Mouse (Mus musculus) megakaryocyte progenitor cell, adult 5-6 weeks (primary cell): ENCODE results near the gene Zfp865. TPM values are rescaled to one million over a fixed set of nuclear protein-coding genes. Genes with fewer than 3 reads are reported as not detected.
"Not testable (repeated sequence)": the region's sequence is repeated elsewhere in the genome, so short reads cannot be mapped to it uniquely, and the experiment has no call there.

Source experiments
- ATAC-seq: replicated peaks from 2 replicates; pipeline ENCODE4 v1.8.0; 2016; ENCODE audit warnings: mild to moderate bottlenecking, moderate TSS enrichment, inconsistent platforms; ENCODE audit not compliant: poor library complexity
- total RNA-seq, 2 experiments: library from RNA; stranded (forward) in 1 of 2; stranded (reverse) in 1 of 2; fragments of 157-497, 149-512 nt in 1 of 2; fragments of 200-1000 nt in 1 of 2; gene quantifications; 2 replicates each; pipeline versions ENCODE4 v1.2.3 to v1.2.4; 2015 to 2017

The Zfp865 gene
- total RNA-seq (2015) (13.2 and 14.5 TPM in 2 replicates), total RNA-seq (2017) (12.4 and 14.4 TPM in 2 replicates)

DNA sequence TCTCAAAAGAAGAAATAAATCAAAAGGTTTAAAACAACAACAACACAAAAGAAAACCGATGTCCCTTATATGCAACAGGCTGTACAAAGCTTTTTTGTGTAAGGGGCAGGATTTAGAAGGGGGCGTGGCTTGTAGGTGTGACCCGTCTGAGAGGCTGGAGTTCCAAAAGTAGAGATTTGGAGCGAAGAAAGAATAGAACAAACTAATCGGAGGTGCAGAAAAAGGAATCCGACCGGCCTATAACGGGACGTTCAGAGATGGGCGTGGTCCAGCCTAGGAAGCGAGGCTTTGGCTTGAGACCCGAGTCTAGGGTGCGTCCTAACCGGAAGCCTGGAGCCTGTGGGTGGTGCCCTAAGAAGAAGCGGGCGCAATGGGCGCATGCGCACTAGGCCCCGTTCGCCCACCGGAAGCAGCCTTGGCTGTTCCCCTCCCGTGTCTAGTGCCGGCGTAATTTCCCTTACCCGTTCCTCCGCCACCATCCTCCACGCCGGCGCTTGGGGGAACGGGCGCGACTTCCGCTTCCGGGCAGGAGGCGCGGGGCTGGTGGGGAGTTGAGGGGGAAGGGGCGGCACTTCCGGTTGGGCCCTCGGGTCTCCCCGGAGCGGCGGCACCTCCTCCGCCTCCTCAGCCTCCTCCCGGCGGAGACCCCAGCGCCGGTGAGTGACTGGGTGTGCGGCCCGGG, at the start of gene Zfp865, which contains the start of gene Ccdc106:
Zfp865 (plus strand) TSS at position 377 of the 682 bp plus-strand sequence.
Ccdc106 (plus strand) TSS at position 554 of the 682 bp plus-strand sequence.
- ATAC-seq: peak; percentile 79

DNA sequence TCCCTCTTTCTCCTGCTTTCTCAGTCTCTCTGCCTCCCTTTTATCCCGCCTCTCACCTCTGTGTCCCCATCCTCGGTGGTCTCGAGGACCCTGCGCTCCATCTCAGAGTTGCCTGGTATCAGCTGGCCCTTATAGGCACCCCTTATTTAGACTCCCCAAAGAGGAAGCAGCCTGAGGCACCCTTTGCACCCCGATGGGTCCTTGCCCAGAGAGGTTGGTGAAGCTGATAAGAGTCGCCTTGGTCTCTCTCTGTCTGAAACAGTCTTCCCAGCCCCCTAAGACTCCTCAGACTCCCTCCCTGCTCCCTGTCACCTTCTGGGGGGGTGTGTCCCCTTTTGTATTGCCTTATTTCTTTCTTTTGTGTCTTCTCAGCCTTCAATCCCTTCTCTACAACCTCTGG, 49.1 kb upstream of the Zfp865 start, which contains the start of gene Sbk3:
Sbk3 (minus strand) TSS at position 101 of the 400 bp plus-strand sequence.
- ATAC-seq: no peak

DNA sequence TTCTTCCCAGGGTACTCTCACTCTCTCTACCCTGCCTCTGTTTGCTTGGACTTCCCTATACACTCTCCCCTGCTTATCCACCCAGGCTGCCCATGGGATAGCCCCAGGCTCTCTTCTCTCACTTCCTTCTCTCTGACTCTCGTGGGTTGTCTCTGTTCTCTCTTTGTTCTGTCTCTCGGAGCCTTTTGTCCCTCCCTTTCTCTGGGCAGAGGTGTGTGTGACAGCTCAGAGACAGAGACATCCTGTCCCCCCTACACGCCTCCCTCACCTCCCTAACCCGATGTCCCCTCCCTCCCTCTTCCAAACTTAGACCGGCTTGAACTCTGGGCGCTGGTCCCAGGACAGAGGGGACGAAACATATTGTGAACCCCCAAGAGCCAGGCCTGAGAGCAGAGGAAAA, 48.5 kb upstream of the Zfp865 start:
- peak; percentile 45; the same call in 1 of the 2 replicates for ATAC-seq

DNA sequence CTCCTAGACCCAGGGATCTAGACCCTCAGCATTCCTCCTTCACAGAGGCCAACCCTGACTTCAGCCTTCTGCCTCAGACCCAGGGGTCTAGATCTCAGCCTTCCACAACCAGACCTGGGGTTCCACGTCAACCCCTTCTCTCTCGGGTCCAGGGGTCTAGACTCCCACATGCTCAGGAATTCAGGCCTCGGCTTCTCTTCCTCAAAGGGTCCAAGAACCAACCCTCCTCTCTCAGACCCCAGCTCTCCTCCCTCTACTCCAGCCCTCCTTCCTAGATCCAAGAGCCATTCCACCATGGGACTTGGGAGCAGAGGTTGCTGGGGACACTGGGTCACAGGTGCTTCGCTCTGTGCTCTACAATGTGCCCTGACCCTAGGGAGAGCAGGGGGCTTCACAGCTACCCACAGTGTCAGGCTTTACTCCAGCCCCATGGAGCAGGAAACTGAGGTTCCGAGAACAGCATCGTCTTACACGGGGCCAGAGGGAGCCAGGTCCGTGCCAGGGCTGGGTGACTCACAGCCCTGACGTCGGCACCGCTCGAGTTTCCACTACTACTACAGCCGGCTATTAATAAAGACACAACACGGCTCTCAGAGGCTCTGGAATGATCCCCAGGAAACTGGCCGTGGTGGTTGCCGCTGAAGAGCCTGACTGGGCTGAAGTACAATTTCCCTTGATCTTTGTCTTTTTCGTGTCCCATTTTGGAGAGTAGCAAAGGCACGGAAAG, 47.7 kb upstream of the Zfp865 start:
- ATAC-seq: no peak

DNA sequence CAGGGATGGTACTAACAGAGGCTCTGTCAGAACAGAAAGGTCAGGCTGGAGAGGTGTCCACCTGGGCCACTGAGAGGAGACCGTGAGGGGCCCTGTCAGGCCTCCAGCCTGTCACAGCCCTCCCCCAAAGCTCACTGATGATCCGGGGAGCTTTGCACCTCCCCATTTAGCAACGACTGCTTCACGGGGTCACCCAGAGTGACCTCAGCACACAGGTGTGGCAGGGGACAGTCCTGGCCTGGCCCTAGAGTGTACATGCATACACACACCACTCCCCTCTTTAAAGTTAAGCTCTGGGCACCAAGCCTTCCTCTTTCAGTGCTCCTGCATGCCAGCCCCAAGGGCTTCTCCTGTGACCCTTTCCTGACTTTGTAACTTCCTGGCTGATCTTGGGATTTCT, 44.7 kb upstream of the Zfp865 start:
- ATAC-seq: no peak

DNA sequence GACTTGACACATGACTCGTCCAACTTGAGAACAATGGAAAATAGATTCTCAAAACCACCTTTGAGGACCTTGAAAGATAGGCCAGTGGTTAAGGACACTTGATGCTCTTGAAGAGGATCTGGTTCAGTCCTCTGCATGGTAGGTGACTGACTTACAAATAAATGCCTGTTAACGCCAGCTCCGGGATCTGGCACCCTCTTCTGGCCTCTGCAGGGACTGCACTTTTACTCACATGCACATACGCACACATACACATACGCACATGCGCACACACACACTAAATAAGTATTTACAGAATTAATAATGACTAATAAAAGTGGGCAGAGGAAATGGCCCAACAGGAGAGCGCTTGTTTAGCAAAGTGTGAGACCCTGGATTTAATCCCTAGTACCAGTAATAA, 43.3 kb upstream of the Zfp865 start:
- ATAC-seq: no peak

DNA sequence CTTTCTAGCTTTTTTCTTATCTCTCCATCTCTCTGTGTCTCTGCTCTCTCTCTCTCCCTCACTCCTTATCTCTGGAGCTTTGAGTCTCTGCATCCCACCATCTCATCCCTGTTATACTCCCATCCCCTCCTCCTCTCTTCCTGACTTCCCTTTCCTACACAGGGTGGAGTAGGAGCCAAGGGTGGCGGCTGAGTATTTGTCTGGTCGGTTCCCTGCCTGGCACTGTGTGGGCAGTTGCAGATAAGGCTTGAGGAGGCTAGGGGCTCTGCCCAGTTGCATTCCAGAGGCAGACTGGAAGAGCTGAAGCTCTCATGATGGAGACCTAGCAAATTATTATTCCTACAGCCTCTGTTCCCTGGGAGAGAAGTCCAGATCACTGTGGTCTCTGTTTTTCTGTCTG, 31.9 kb upstream of the Zfp865 start:
- no peak for ATAC-seq

DNA sequence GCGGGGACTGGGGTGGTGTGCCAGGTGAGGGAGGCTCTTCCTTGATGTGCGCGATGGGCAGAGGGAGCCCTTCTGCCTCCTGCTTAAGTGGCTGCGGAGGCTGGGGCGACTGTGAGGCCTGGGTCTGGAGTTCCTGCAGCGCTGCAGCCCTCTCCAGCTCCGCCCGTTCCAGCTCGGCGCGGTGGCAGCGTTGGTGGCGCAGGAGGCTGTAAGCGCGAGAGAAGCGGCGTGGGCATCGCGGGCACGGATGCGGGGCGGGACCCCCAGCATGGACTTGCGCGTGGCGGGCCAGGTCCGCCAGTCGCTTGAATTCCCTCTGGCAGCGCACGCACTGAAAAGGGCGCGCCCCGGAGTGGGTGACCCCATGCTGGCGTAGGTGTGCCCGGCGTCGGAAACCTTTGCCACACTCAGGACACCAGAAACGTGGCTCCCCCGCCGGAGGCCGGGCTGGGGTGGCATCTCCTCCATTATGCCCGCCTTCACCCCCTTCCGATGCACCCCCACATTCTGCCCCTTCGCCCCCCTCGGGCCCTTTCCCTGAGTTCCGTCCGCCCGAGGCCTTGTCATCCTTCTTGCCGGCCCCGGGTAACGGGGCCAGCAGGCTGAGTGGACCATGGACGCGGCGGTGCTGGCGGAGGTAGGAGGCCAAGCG, 26.7 kb upstream of the Zfp865 start:
- ATAC-seq: no peak

DNA sequence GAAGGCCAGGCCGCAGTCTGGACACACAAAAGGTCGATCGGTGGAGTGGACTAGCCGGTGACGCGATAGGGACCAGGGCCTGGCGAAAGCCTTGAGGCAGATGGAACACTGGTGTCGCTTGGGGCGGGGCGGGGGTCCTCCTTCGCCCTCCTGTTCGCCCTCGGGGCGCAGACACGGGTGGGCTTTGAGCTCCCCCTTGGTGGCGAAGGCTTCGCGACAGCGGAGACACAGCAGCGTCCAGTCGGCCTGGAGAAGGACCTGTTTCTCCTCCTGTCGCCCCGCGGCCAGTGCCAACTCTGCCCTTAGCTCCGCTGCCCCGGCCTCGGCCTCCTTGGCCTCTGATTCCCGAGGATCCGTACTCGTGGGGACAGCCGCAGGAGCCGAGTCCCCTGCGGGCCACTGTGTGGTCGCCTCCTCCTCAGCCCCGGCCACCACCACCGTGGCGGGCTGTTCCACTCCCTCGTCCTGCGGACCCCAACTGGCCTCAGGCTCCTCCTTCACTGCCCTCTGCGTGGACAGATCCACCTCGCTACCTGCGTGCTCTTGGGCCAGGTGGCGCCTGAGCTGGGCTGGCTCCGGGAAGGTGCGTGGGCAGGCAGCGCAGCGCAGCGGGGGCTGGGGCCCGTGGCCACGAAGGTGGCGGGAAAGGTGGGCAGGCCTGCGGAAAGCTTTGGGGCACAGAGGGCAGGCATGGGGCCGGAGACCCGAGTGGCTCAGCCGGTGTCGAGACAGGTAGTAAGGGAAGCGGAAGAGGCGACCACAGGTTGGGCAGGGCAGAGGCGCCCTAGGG, 26.0 kb upstream of the Zfp865 start:
- no peak for ATAC-seq

DNA sequence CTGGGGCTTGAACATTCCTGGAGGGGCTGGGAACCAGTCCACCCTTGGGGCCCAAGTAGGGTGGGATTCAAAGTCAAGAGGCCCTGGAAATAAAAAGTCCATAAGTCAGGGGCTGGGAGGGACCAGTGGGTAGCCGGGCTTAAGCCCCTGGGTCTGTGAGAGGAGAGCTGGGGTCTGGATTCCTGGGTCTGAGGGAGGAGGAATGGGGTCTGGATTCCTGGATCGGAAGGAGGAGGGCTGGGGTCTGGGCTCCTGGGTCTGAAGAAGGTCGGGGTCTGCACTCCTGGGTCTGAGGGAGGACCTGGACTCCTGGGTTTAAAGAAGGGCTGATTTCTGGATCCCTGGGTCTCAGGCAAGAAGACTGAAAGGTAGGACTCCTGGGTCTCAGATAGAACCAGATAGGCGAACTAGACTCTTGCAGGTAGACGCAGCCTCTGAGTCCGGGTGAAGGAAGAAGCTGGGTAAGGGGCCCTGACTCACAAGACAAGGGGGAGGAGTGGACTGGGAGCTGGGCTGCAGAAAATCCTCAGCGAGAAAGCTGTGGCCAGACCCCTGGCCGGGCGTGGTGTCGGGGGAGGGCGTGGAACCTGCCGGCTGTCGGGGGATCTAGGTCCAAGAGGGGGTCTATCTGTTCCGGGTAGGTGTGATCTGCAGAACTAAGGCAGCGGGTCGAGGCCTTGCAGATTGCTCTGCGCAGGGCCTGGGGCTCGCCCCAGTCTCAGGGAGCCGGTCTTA, 24.7 kb upstream of the Zfp865 start:
- ATAC-seq: no peak

DNA sequence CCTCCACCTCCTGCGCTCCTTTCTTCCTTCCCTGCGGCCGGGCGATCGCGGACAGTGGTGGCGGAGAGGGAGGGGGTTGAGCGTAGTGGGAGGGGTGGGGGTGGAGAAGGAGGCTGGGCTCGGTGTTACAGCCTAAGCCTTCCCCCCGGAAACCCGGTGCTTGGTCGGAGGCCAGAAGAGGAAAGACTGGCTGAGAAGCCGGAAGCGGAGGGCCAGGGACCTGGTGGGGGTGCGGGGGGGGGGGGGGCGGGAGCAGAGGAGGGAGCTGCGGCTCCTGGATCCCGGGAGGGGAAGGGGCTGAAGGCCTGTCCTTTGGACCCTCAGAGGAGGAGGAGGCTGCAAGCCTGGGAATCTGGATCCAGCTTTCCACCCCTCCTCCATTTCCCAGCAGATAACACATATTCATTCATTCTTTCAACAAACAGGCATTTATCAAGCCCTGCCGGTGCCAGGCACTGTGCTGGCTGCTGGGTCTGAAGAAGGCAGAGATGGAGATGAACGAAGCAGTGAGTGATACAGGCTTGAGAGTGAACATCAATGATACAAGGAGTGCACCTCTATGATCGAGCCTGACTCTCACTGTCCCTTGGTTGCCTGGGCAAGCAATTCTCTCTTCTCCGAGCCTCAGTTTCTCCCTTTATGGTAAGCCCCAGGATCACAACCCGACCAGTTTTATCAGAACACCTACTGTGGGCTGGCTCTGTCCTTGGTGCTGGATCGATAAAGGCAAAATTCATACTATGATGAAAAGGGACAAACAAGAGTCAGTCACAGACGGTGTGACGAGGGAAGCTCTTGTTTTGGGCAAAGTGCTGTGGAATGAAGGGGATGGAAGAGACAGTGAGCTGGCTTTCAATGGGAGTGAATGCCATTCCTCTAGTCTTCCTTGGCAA, 23.9 kb upstream of the Zfp865 start, which contains the start of gene Zfp579:
Zfp579 (minus strand) TSS at position 156 of the 893 bp plus-strand sequence.
- peak; percentile 91 for ATAC-seq

DNA sequence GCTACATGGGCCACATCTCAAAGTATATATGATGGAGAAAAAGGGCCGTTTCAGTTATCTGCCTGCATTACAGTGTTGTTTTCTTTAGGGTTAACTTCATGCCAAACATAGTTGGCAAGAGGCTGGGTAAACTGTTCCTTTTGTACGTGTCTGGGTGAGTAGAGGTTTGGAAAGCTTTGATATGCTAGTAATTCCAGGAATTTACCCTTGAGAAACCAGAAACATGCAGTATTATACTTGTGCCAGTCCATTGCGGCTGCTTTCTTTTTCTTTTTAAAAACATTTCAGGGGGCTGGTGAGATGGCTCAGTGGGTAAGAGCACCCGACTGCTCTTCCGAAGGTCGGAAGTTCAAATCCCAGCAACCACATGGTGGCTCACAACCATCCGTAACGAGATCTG, 23.2 kb upstream of the Zfp865 start:
- ATAC-seq: no peak

DNA sequence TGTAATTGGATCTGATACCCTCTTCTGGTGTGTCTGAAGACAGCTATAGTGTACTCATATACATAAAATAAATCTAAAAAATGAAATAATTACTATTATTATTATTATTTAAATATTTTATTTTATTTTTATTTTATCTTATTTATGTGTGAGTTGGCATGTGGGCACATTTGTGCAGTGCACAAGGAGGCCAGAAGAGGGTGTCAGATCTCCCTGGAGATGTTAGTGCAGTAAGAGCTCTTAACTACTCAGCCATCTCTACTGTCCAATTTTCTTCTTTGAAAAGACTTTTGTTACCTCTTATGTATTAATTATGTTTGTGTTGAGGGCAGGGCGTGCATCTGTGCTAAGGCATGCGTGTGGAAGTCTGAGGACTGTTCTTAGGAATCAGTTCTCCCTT, 20.3 kb upstream of the Zfp865 start:
- ATAC-seq: peak; percentile 48; the same call in 1 of the 2 replicates

DNA sequence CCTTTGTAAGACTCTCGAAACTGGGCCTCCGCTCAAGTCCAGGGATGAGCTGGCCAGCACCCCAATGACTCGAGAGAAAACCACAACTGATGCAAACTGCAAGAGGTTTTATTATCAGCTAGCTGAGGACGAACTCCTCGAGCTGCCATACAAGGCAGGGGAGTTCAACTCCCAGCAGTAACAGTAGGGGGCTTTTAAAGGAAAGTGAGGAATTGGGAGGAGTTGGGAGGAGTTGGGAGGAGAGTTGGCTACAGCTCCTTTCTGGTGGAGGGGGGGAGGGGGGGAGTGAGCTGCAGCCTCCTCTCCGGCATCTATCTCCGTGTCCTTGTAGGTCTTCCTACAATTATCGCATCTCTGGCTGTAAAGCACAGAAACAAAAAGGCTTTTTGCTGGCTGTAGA, 17.3 kb upstream of the Zfp865 start:
- ATAC-seq: not testable (repeated sequence)

DNA sequence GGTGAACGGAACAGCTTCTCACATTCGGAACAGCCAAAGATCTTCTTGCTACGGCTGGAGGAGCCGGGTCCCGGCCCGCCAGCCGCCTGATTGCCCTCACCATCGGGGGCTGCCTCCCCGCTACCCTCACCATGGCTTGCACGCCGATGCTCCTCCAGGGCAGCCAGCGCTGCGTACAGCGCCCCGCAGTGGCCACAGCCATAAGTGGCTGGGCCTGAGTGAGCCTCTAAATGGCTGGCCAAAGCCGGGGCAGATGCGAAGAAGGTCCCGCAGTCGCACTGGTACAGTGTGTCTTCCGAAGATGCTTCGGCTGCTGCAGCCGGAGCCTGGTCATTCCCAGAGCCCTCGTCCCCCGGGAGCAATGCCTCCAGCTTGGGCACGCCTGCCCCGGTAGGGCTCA, 11.9 kb upstream of the Zfp865 start:
- no peak for ATAC-seq

DNA sequence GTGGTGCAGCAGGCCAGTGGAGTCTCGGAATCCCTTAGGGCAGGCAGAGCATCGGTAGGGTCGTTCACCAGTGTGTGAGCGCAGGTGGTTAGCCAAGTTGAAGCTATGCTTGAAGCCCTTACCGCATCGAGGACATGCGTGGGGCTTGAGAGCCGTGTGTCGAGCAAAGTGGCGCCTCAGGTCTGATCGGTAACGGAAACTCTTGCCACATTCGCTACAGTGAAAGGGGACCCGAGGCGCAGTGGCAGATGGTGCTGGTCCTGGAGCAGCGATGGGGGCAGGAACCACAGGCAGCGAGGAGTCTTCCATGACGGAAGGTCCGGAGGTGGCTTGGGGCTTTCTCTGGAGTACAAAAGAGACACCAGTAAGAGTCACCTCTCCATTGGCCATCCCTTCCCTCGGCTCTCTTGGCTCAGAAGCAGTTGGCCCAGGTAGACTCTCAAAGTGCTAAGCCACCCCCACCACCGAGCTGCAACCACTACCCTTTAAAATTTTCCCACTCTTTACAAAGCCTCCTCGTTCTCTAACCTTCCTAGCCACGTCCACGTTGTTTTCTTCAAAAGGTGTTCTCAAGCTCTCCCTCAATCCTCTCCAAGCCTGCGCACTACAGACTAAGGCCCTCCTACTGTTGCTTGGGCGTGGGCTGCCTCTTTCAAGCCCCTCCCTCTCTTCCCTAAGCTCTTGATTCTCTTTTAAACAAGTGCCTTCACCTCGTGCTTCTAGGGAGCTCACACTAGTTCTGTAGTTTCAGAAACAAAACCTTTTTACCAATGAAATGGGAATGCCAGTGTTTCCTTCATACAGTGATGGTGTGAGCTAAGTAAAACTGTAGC, 7.3 kb upstream of the Zfp865 start:
- no peak for ATAC-seq

DNA sequence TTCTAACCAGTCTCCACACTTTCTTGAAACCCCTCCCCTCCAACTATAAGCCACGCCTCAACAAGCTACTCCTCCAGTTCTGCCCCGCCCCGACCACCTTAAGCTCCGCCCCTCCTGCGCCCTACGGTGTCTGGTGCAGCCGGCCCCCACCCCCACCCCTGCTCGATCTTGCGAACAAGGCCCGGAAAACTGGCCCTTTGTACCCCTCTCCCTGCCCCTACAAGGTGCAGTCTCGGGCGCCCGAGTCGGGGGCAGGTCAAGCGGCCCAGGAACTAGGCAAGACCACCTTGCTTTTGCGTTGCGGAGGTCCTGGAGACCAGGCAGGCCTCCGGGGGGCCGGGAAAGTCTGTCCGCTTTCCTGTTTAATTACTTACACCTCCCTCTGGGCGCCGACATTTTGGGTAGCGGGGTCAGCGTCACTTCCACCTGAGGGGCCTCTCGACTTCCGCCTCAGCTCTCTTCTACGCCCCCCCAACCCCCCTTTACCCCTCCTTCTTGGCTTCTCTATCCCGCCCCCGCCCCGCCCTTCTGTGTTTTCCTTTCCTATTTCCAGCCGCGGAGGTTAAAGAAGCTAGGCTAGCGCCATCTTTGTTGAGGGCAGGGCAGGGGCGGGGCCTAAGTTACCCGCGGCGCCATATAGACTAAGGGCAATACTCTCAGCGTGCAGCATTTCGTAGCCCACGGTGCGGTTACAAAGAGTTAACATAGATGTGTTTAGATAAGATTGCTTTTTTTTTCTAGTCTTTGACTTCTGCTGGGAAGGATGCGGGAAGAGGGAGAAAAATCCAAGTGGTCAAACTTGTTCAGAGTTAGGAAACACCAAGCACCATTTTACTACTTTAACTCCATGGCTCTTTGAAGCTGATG, 5.7 kb upstream of the Zfp865 start, which contains the start of the genes Zfp524 and Fiz1:
Zfp524 (plus strand) TSS at position 165 of the 867 bp plus-strand sequence.
Fiz1 (minus strand) TSS at position 447 of the 867 bp plus-strand sequence.
- ATAC-seq: peak; percentile 67
